Mouse (Mus musculus): ENCODE measurements around the gene Tut7. TPM values are rescaled to one million over a fixed set of nuclear protein-coding genes. Genes with fewer than 3 reads are reported as not detected.

Tut7 gene
- polyA plus RNA-seq, 1 experiment, result 47.4 TPM

DNA sequence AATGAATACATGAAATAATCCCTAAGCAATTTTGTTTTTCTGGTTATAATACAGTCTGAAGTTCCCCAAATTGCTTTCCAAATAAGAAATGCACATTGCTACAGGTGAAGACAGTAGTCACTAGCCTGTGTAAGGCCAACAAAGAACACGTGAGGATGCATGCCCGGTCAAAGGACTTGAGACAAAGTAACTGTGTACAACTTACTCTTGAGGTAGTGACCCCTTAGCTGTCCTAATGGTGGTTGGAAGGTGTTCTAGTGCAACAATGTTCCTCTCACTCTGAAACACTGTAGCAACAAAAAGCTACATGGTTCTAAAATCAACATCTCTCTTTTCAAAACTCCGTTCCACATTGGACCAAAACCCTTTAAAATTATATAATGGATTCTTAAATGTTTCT lies 11.4 kb downstream of the Tut7 start:
- Histone ChIP-seq H3K4me1 (replicated peaks; ENCODE audit: control insufficient read depth, insufficient read depth, low read length) (no peaks in the 10 kb centered on the region), H3K4me3 (ENCODE audit: control insufficient read depth, insufficient read depth, low read length) (no peak overlapping the region), H3K36me3 (ENCODE audit: control insufficient read depth, insufficient read depth, low read length) (peaks cover 97% of the 10 kb centered on the region), H3K27me3 (ENCODE audit: control insufficient read depth, insufficient read depth, low read length) (no peaks in the 10 kb centered on the region), H3K27ac (ENCODE audit: control insufficient read depth, insufficient read depth, low read length) (no peak overlapping the region)
- 97% methylated on average over 3 of the region's 3 CpGs for WGBS
- no peak for TF ChIP-seq CTCF (IDR thresholded peaks at IDR 0.05; ENCODE audit: borderline replicate concordance, control insufficient read depth, extremely low read depth, insufficient read depth, low read length, poor library complexity)
- no peak for TF ChIP-seq POLR2A (IDR thresholded peaks at IDR 0.05; ENCODE audit: control insufficient read depth, extremely low read depth, insufficient read depth, low read length, poor library complexity)
- no peak for DNase-seq

DNA sequence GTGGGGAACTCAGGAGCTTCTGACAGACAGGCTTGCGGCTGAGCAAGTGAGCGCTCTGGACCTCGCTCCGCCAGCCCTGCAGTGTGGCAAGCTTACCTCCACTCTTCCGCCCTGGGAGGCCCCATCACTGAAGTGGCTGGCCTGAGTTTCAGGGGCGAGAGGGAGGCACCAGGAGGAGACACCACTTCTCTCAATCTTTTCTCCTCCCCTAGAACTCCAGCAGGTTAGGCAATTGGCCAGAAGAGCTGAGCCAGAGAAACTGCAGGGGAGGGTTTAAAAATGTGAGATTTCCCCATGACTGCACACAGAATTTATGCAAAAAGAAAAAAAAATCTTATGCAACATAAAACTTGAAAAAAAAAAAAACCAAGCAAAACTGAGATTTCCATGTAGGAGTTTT lies 21.9 kb downstream of the Tut7 start:
- no peak overlapping the region for H3K4me3 ChIP-seq (ENCODE audit: control insufficient read depth, insufficient read depth, low read length)
- TF ChIP-seq POLR2A (IDR thresholded peaks at IDR 0.05; ENCODE audit: control insufficient read depth, extremely low read depth, insufficient read depth, low read length, poor library complexity) (no peak), CTCF (IDR thresholded peaks at IDR 0.05; ENCODE audit: borderline replicate concordance, control insufficient read depth, extremely low read depth, insufficient read depth, low read length, poor library complexity) (no peak)
- H3K27me3 ChIP-seq (ENCODE audit: control insufficient read depth, insufficient read depth, low read length), result no peaks in the 10 kb centered on the region
- DNase-seq, result no peak
- H3K27ac ChIP-seq (ENCODE audit: control insufficient read depth, insufficient read depth, low read length), result no peak overlapping the region
- no peaks in the 10 kb centered on the region for H3K4me1 ChIP-seq (replicated peaks; ENCODE audit: control insufficient read depth, insufficient read depth, low read length)
- H3K36me3 ChIP-seq (ENCODE audit: control insufficient read depth, insufficient read depth, low read length), result peaks cover 99% of the 10 kb centered on the region
- WGBS, result 94% methylated on average over 6 of the region's 6 CpGs

DNA sequence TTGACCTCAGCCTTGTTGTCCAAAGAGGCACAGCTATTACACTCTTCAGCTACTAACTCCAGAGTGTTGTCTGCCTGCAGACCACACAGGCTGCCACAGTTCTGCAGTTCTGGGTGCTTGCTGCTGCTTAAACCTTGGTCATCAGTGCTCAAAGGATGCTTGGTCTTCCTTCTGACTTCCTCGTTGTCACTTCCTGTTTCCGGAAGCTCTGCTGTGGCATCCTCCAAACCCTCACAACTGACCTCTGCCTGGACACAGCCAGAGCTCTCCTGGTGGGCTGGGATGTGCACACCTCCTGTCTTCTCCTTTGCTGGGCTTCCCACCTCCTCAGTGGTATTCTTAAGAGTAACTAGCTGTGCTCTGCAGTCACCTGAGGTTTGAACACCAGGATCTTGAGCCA lies 22.9 kb downstream of the Tut7 start:
- WGBS, result 66% methylated on average over 2 of the region's 2 CpGs
- TF ChIP-seq POLR2A (IDR thresholded peaks at IDR 0.05; ENCODE audit: control insufficient read depth, extremely low read depth, insufficient read depth, low read length, poor library complexity), result no peak
- TF ChIP-seq CTCF (IDR thresholded peaks at IDR 0.05; ENCODE audit: borderline replicate concordance, control insufficient read depth, extremely low read depth, insufficient read depth, low read length, poor library complexity), result no peak
- H3K36me3 ChIP-seq (ENCODE audit: control insufficient read depth, insufficient read depth, low read length), result peaks cover 99% of the 10 kb centered on the region
- H3K4me3 ChIP-seq (ENCODE audit: control insufficient read depth, insufficient read depth, low read length), result no peak overlapping the region
- no peak overlapping the region for H3K27ac ChIP-seq (ENCODE audit: control insufficient read depth, insufficient read depth, low read length)
- no peaks in the 10 kb centered on the region for H3K4me1 ChIP-seq (replicated peaks; ENCODE audit: control insufficient read depth, insufficient read depth, low read length)
- H3K27me3 ChIP-seq (ENCODE audit: control insufficient read depth, insufficient read depth, low read length), result no peaks in the 10 kb centered on the region
- DNase-seq, result no peak

DNA sequence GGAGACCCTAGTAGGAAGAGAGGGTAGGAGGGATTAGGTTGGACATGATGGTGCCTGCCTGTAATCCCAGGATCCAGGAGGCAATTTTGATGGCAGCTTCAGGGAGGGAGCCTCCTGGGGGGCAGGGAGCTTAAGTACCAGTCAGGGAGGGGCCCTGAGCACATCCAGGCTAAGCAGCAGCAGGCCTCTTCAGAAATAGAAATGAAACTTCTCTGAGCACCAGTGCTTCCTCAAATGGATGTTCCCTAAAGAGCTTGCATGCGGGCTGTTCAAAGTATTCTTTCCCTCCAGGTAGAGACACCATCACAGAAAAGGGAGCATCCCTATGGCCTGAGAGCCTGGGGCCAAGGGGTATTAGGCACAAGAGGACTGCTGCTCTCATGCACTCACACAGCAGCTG lies 24.6 kb downstream of the Tut7 start:
- TF ChIP-seq POLR2A (IDR thresholded peaks at IDR 0.05; ENCODE audit: control insufficient read depth, extremely low read depth, insufficient read depth, low read length, poor library complexity) (no peak), CTCF (IDR thresholded peaks at IDR 0.05; ENCODE audit: borderline replicate concordance, control insufficient read depth, extremely low read depth, insufficient read depth, low read length, poor library complexity) (no peak)
- DNase-seq, result no peak
- Histone ChIP-seq H3K36me3 (ENCODE audit: control insufficient read depth, insufficient read depth, low read length) (peaks cover 91% of the 10 kb centered on the region), H3K27ac (ENCODE audit: control insufficient read depth, insufficient read depth, low read length) (no peak overlapping the region), H3K4me3 (ENCODE audit: control insufficient read depth, insufficient read depth, low read length) (no peak overlapping the region), H3K27me3 (ENCODE audit: control insufficient read depth, insufficient read depth, low read length) (no peaks in the 10 kb centered on the region), H3K4me1 (replicated peaks; ENCODE audit: control insufficient read depth, insufficient read depth, low read length) (no peaks in the 10 kb centered on the region)
- WGBS, result 100% methylated on average over 1 of the region's 1 CpGs

DNA sequence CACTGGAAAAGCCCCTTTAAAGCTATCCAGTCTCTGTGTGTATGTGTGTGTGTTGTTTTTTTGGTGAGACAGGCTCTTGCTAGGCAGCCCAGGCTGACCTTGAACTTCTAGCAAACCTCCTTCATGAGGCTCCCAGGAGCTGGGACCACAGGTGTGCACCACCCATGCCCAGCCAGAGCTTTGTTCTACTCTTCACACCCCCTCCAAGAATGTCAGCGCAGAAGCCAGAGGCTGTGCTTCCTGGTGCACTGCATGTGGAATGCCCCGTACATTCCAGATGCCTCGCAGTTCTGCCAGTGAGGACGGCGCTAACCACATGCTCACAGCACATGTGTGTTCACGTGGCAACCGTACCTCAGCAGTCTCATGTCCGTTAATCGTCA lies 26.5 kb downstream of the Tut7 start:
- no peak overlapping the region for H3K27ac ChIP-seq (ENCODE audit: control insufficient read depth, insufficient read depth, low read length)
- DNase-seq, result no peak
- no peak overlapping the region for H3K4me3 ChIP-seq (ENCODE audit: control insufficient read depth, insufficient read depth, low read length)
- no peak for TF ChIP-seq POLR2A (IDR thresholded peaks at IDR 0.05; ENCODE audit: control insufficient read depth, extremely low read depth, insufficient read depth, low read length, poor library complexity)
- TF ChIP-seq CTCF (IDR thresholded peaks at IDR 0.05; ENCODE audit: borderline replicate concordance, control insufficient read depth, extremely low read depth, insufficient read depth, low read length, poor library complexity), result no peak
- no peaks in the 10 kb centered on the region for H3K27me3 ChIP-seq (ENCODE audit: control insufficient read depth, insufficient read depth, low read length)
- no peaks in the 10 kb centered on the region for H3K4me1 ChIP-seq (replicated peaks; ENCODE audit: control insufficient read depth, insufficient read depth, low read length)
- WGBS, result 97% methylated on average over 9 of the region's 9 CpGs
- peaks cover 88% of the 10 kb centered on the region for H3K36me3 ChIP-seq (ENCODE audit: control insufficient read depth, insufficient read depth, low read length)

DNA sequence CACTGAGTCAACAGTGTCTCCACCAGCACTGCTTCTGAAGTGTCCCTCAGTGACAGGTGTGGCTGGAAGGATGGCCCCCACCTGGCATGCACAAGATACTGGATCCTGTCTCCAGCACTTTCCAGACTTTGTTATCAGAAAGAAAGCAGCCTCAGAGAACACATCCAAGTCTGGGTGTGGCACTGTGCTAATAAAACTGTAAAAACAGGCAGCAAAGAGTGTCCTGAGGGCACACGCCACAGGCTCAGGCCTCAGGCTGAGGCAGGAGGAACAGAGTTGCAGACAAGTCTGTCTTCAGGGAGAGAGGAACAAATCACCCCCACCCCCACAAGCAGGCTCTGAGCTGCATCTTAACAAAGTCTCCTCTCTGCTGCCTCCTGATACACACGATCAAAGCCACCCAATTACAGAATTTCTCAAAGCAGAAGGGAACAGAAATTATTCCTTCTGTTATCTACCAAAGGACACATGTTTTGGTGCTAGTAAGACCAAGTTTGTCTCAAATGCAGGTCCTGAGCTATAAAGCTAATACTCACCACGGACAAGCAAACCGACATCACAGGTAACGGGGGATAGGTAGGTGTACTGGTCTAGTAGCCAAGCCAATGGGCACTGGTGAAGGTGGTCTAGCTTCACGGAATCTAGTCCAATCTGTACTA lies 27.0 kb downstream of the Tut7 start:
- H3K27ac ChIP-seq (ENCODE audit: control insufficient read depth, insufficient read depth, low read length), result no peak overlapping the region
- peaks cover 89% of the 10 kb centered on the region for H3K36me3 ChIP-seq (ENCODE audit: control insufficient read depth, insufficient read depth, low read length)
- no peak for TF ChIP-seq CTCF (IDR thresholded peaks at IDR 0.05; ENCODE audit: borderline replicate concordance, control insufficient read depth, extremely low read depth, insufficient read depth, low read length, poor library complexity)
- TF ChIP-seq POLR2A (IDR thresholded peaks at IDR 0.05; ENCODE audit: control insufficient read depth, extremely low read depth, insufficient read depth, low read length, poor library complexity), result no peak
- no peaks in the 10 kb centered on the region for H3K27me3 ChIP-seq (ENCODE audit: control insufficient read depth, insufficient read depth, low read length)
- 95% methylated on average over 6 of the region's 6 CpGs for WGBS
- no peaks in the 10 kb centered on the region for H3K4me1 ChIP-seq (replicated peaks; ENCODE audit: control insufficient read depth, insufficient read depth, low read length)
- DNase-seq, result no peak
- H3K4me3 ChIP-seq (ENCODE audit: control insufficient read depth, insufficient read depth, low read length), result no peak overlapping the region

DNA sequence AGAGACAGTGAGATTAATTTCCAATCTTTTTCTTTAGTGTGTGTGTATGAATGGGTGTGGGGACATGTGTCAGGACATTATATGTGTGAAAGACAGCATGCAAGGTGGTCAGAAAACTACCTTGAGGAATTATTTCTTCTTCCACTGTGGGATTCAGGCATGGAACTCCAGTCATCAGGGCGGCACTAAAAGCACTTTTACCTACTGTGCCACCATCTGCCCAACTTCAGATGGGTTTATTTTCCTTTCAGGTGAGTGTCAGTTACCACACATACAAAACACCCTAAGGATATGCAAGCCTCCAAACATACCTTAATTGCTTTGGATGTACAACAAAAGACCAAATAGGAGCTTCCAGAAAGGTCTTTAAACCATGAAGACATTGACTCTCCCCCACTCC lies 28.2 kb downstream of the Tut7 start:
- TF ChIP-seq CTCF (IDR thresholded peaks at IDR 0.05; ENCODE audit: borderline replicate concordance, control insufficient read depth, extremely low read depth, insufficient read depth, low read length, poor library complexity) (no peak), POLR2A (IDR thresholded peaks at IDR 0.05; ENCODE audit: control insufficient read depth, extremely low read depth, insufficient read depth, low read length, poor library complexity) (no peak)
- WGBS, result 100% methylated on average over 1 of the region's 1 CpGs
- Histone ChIP-seq H3K27me3 (ENCODE audit: control insufficient read depth, insufficient read depth, low read length) (no peaks in the 10 kb centered on the region), H3K4me1 (replicated peaks; ENCODE audit: control insufficient read depth, insufficient read depth, low read length) (no peaks in the 10 kb centered on the region), H3K4me3 (ENCODE audit: control insufficient read depth, insufficient read depth, low read length) (no peak overlapping the region), H3K36me3 (ENCODE audit: control insufficient read depth, insufficient read depth, low read length) (peaks cover 85% of the 10 kb centered on the region), H3K27ac (ENCODE audit: control insufficient read depth, insufficient read depth, low read length) (no peak overlapping the region)
- no peak for DNase-seq

Measured in thymus, adult 2 months (tissue).